Mouse (Mus musculus): ENCODE results near the gene Fuom. TPM values are rescaled to one million over a fixed set of nuclear protein-coding genes. Genes with fewer than 3 reads are reported as not detected.

Fuom gene
- polyA plus RNA-seq, 1 experiment from 2014 or later: 8.0 TPM

GRCm38 (mm10) chr7:140054124-140054523, 48.1 kb downstream of the Fuom start:
- no peak overlapping the region for H3K4me3 ChIP-seq (replicated peaks)
- no peak overlapping the region for H3K9ac ChIP-seq
- H3K4me2 ChIP-seq: no peak overlapping the region
- WGBS (ENCODE audit: insufficient replicate concordance): 65% methylated on average over 4 of the region's 4 CpGs
- peaks cover 95% of the 10 kb centered on the region for H3K27me3 ChIP-seq
- no peak for ATAC-seq (ENCODE audit: insufficient read depth)
- H3K36me3 ChIP-seq (replicated peaks): no peaks in the 10 kb centered on the region
- H3K4me1 ChIP-seq (replicated peaks): peaks cover 2% of the 10 kb centered on the region; the same call in 1 of the 2 replicates
- no peak overlapping the region for H3K27ac ChIP-seq (replicated peaks)
- H3K9me3 ChIP-seq (replicated peaks): no peaks in the 10 kb centered on the region

- Histone ChIP-seq H3K36me3 (replicated peaks) (no peaks in the 10 kb centered on the region), H3K9me3 (replicated peaks) (no peaks in the 10 kb centered on the region), H3K4me1 (replicated peaks) (peaks cover 10% of the 10 kb centered on the region; the same call in 1 of the 2 replicates), H3K27ac (replicated peaks) (no peak overlapping the region), H3K4me2 (peak overlapping the region; percentile 58), H3K4me3 (replicated peaks) (peak overlapping the region; percentile 36), H3K27me3 (peaks cover 98% of the 10 kb centered on the region), H3K9ac (no peak overlapping the region)
- ATAC-seq (ENCODE audit: insufficient read depth): no peak
- WGBS (ENCODE audit: insufficient replicate concordance): 1% methylated on average over 34 of the region's 34 CpGs
These were observed 53.0 kb downstream of the Fuom start for GRCm38 (mm10) chr7:140049115-140049689.

GRCm38 (mm10) chr7:140048361-140049114, 53.7 kb downstream of the Fuom start, which contains the start of gene Msx3:
Msx3 (minus strand) TSS chr7:140049089.
- Histone ChIP-seq H3K4me2 (peak within 1 kb of the TSS; percentile 58), H3K27me3 (peaks cover 99% of the 10 kb centered on the region), H3K4me3 (replicated peaks) (peak within 1 kb of the TSS; percentile 36), H3K9ac (no peak within 1 kb of the TSS), H3K9me3 (replicated peaks) (no peaks in the 10 kb centered on the region), H3K4me1 (replicated peaks) (peaks cover 10% of the 10 kb centered on the region; the same call in 1 of the 2 replicates), H3K27ac (replicated peaks) (no peak within 1 kb of the TSS), H3K36me3 (replicated peaks) (no peaks in the 10 kb centered on the region)
- WGBS (ENCODE audit: insufficient replicate concordance): 3% methylated on average over 56 of the region's 56 CpGs
- ATAC-seq (ENCODE audit: insufficient read depth): no peak

GRCm38 (mm10) chr7:140047811-140048311, 54.4 kb downstream of the Fuom start:
- WGBS (ENCODE audit: insufficient replicate concordance): under 1% methylated on average over 33 of the region's 33 CpGs
- H3K9me3 ChIP-seq (replicated peaks): no peaks in the 10 kb centered on the region
- H3K4me2 ChIP-seq: peak overlapping the region; percentile 58
- H3K4me3 ChIP-seq (replicated peaks): peak overlapping the region; percentile 36; the same call in 1 of the 2 replicates
- peaks cover 95% of the 10 kb centered on the region for H3K27me3 ChIP-seq
- H3K4me1 ChIP-seq (replicated peaks): peaks cover 13% of the 10 kb centered on the region
- no peak overlapping the region for H3K27ac ChIP-seq (replicated peaks)
- no peak for ATAC-seq (ENCODE audit: insufficient read depth)
- no peak overlapping the region; the same call in 1 of the 2 replicates for H3K9ac ChIP-seq
- no peaks in the 10 kb centered on the region for H3K36me3 ChIP-seq (replicated peaks)

Other genes with a start within 250 kb of the Fuom start
- gene Kndc1, start 207.7 kb downstream of the Fuom start, polyA plus RNA-seq (2015; fragmentation: Nextera tagmentation; extraction: Ambion mirVana): not detected in 2 replicates
- gene Utf1, start 158.7 kb downstream of the Fuom start, polyA plus RNA-seq (2015; fragmentation: Nextera tagmentation; extraction: Ambion mirVana): not detected in 2 replicates
- gene 6430531B16Rik, start 123.7 kb downstream of the Fuom start, polyA plus RNA-seq (2015; fragmentation: Nextera tagmentation; extraction: Ambion mirVana): not detected in 2 replicates
- 1.1 and 1.3 TPM in 2 replicates for gene Adam8, start 109.9 kb downstream of the Fuom start, polyA plus RNA-seq (2015; fragmentation: Nextera tagmentation; extraction: Ambion mirVana)
- 17.4 and 19.6 TPM in 2 replicates for gene Zfp511, start 66.0 kb downstream of the Fuom start, polyA plus RNA-seq (2015; fragmentation: Nextera tagmentation; extraction: Ambion mirVana)
- gene Tubgcp2, start 65.8 kb downstream of the Fuom start, polyA plus RNA-seq (2015; fragmentation: Nextera tagmentation; extraction: Ambion mirVana): 21.4 and 23.2 TPM in 2 replicates
- not detected in 2 replicates for gene Msx3, start 53.4 kb downstream of the Fuom start, polyA plus RNA-seq (2015; fragmentation: Nextera tagmentation; extraction: Ambion mirVana)
- gene Caly, start 19.9 kb downstream of the Fuom start, polyA plus RNA-seq (2015; fragmentation: Nextera tagmentation; extraction: Ambion mirVana): not detected in 2 replicates
- gene Prap1, start 9.0 kb downstream of the Fuom start, polyA plus RNA-seq (2015; fragmentation: Nextera tagmentation; extraction: Ambion mirVana): 0.74 and 0.79 TPM in 2 replicates
- gene Paox, start 13.4 kb upstream of the Fuom start, polyA plus RNA-seq (2015; fragmentation: Nextera tagmentation; extraction: Ambion mirVana): 10.1 and 11.0 TPM in 2 replicates
- 104 and 111 TPM in 2 replicates for gene Echs1, start 14.0 kb upstream of the Fuom start, polyA plus RNA-seq (2015; fragmentation: Nextera tagmentation; extraction: Ambion mirVana)
- gene Mtg1, start 35.1 kb upstream of the Fuom start, polyA plus RNA-seq (2015; fragmentation: Nextera tagmentation; extraction: Ambion mirVana): 15.4 and 17.0 TPM in 2 replicates
- gene Sprn, start 52.4 kb upstream of the Fuom start, polyA plus RNA-seq (2015; fragmentation: Nextera tagmentation; extraction: Ambion mirVana): 0.08 TPM in 1 of 2 replicates, not detected in the other
- gene Olfr522, start 62.3 kb upstream of the Fuom start, polyA plus RNA-seq (2015; fragmentation: Nextera tagmentation; extraction: Ambion mirVana): not detected in 2 replicates
- gene Olfr523, start 70.8 kb upstream of the Fuom start, polyA plus RNA-seq (2015; fragmentation: Nextera tagmentation; extraction: Ambion mirVana): not detected in 2 replicates
- not detected in 2 replicates for gene Olfr524, start 103.5 kb upstream of the Fuom start, polyA plus RNA-seq (2015; fragmentation: Nextera tagmentation; extraction: Ambion mirVana)
- 0.05 TPM in 1 of 2 replicates, not detected in the other for gene Cd163l1, start 115.8 kb upstream of the Fuom start, polyA plus RNA-seq (2015; fragmentation: Nextera tagmentation; extraction: Ambion mirVana)
- gene 5830411N06Rik, start 144.8 kb upstream of the Fuom start, polyA plus RNA-seq (2015; fragmentation: Nextera tagmentation; extraction: Ambion mirVana): not detected in 2 replicates
- gene Olfr525, start 218.4 kb upstream of the Fuom start, polyA plus RNA-seq (2015; fragmentation: Nextera tagmentation; extraction: Ambion mirVana): not detected in 2 replicates
- gene Olfr527, start 231.6 kb upstream of the Fuom start, polyA plus RNA-seq (2015; fragmentation: Nextera tagmentation; extraction: Ambion mirVana): not detected in 2 replicates

All from liver, embryonic 15.5 days (tissue).